Mouse (Mus musculus): ENCODE data around the gene Ttc23. TPM values are rescaled to one million over a fixed set of nuclear protein-coding genes. Genes with fewer than 3 reads are reported as not detected.

The Ttc23 gene
- polyA plus RNA-seq, 1 experiment from 2014 or later: 41.7 TPM

DNA sequence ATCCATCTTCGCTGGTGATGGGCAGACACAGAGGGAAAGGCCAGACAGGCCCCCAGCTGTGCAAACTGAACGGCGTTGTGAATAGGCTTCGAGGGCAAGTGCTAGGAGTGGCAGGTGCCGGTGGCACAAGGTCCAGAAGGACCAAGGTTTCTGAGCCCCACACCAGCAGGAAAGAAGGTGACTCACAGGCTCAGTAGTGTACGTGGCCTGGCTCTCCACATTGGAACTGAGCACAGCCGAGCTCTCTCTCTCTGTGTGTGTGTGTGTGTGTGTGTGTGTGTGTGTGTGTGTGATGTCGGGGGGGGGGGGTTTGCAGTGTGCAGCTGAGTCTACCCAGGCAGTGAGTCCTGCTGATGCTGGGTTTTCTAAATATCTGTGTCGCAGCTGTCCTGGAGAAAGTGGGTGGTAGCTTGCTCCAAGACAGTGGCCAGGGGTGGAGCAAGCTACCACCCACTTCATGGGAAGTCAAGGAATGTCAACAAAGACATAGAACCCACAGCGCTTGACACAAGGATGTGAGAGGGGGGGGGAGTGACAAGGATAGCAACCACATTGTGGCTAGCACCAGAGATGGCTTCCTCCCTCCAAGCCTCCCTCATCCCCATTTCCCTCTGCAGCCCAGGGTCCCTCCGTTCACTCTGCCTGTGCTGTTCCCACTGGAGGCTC is 69.1 kb downstream of the Ttc23 start:
- ATAC-seq (ENCODE audit: low FRiP score, low TSS enrichment): no peak
- no peak overlapping the region for H3K9ac ChIP-seq (ENCODE audit: low read depth, low read length)
- no peak overlapping the region for H3K4me3 ChIP-seq (ENCODE audit: low read length)
- H3K36me3 ChIP-seq (ENCODE audit: control insufficient read depth, insufficient read depth, low read length): peaks cover 24% of the 10 kb centered on the region
- 83% methylated on average over 11 of the region's 11 CpGs for WGBS
- no peaks in the 10 kb centered on the region for H3K9me3 ChIP-seq (ENCODE audit: control insufficient read depth, low read length)
- no peaks in the 10 kb centered on the region for H3K27me3 ChIP-seq (ENCODE audit: control insufficient read depth, insufficient read depth, low read length)
- H3K27ac ChIP-seq (ENCODE audit: low read depth, low read length): no peak overlapping the region
- H3K4me2 ChIP-seq (replicated peaks; ENCODE audit: low read depth, low read length): no peak overlapping the region
- no peaks in the 10 kb centered on the region for H3K4me1 ChIP-seq (ENCODE audit: control insufficient read depth, insufficient read depth, low read length)

- Histone ChIP-seq H3K4me2 (replicated peaks; ENCODE audit: low read depth, low read length) (no peak overlapping the region), H3K4me3 (ENCODE audit: low read length) (no peak overlapping the region), H3K9me3 (ENCODE audit: control insufficient read depth, low read length) (no peaks in the 10 kb centered on the region), H3K9ac (ENCODE audit: low read depth, low read length) (no peak overlapping the region), H3K27ac (ENCODE audit: low read depth, low read length) (no peak overlapping the region), H3K36me3 (ENCODE audit: control insufficient read depth, insufficient read depth, low read length) (peaks cover 20% of the 10 kb centered on the region), H3K4me1 (ENCODE audit: control insufficient read depth, insufficient read depth, low read length) (no peaks in the 10 kb centered on the region), H3K27me3 (ENCODE audit: control insufficient read depth, insufficient read depth, low read length) (no peaks in the 10 kb centered on the region)
- WGBS: 81% methylated on average over 10 of the region's 10 CpGs
- ATAC-seq (ENCODE audit: low FRiP score, low TSS enrichment): no peak
Measured at GRCm38 (mm10) chr7:67716925-67717324, 69.7 kb downstream of the Ttc23 start.

DNA sequence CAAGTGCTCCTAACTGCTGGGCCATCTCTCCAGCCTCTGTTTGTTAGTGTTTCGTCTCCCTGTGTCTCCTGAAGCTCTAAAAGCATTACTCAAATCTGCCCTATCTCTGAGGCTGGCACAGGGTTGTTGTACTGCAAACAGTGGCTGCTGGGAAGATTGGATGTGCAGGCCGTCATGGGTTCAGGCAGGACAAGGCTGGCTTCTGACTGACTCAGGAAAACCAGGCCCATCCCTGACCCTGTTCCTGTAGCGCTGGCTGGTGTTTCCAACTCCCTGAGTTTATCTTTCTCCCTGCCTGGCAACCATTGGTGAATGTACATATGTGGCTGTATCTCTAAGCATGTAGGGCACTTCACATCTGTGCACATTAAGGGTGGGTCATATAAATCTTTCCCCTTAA is 70.3 kb downstream of the Ttc23 start:
- no peaks in the 10 kb centered on the region for H3K4me1 ChIP-seq (ENCODE audit: control insufficient read depth, insufficient read depth, low read length)
- WGBS: 96% methylated on average over 3 of the region's 3 CpGs
- H3K36me3 ChIP-seq (ENCODE audit: control insufficient read depth, insufficient read depth, low read length): peaks cover 17% of the 10 kb centered on the region

DNA sequence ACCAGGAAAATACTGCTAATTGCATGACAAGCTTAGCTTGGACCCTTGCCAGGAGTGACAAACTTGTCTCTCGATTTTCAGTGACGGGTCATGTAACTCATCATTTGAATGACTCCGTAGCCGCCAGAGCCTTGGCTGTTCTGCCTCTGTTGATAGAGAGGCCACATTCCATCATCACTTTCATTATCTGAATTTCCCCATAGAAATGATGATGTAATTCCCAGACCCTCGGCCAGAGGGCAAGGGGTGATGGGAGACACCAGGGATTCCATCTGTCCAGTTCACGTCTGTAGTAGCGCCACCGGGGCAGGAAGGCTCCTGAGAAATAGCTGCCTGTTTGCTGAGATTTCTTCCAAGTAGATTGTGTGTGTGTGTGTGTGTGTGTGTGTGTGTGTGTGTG is 71.6 kb downstream of the Ttc23 start:
- no peak overlapping the region for H3K4me2 ChIP-seq (replicated peaks; ENCODE audit: low read depth, low read length)
- no peaks in the 10 kb centered on the region for H3K4me1 ChIP-seq (ENCODE audit: control insufficient read depth, insufficient read depth, low read length)
- ATAC-seq (ENCODE audit: low FRiP score, low TSS enrichment): no peak
- 73% methylated on average over 8 of the region's 8 CpGs for whole genome bisulfite sequencing
- H3K9me3 ChIP-seq (ENCODE audit: control insufficient read depth, low read length): no peaks in the 10 kb centered on the region
- no peak overlapping the region for H3K4me3 ChIP-seq (ENCODE audit: low read length)
- no peak overlapping the region for H3K9ac ChIP-seq (ENCODE audit: low read depth, low read length)
- H3K27ac ChIP-seq (ENCODE audit: low read depth, low read length): no peak overlapping the region
- peaks cover 11% of the 10 kb centered on the region; the same call in 1 of the 2 replicates for H3K36me3 ChIP-seq (ENCODE audit: control insufficient read depth, insufficient read depth, low read length)
- H3K27me3 ChIP-seq (ENCODE audit: control insufficient read depth, insufficient read depth, low read length): no peaks in the 10 kb centered on the region

More for the DNA sequence above, 70.3 kb downstream of the Ttc23 start:
- Histone ChIP-seq H3K9ac (ENCODE audit: low read depth, low read length) (no peak overlapping the region), H3K4me2 (replicated peaks; ENCODE audit: low read depth, low read length) (no peak overlapping the region), H3K4me3 (ENCODE audit: low read length) (no peak overlapping the region), H3K27me3 (ENCODE audit: control insufficient read depth, insufficient read depth, low read length) (no peaks in the 10 kb centered on the region), H3K9me3 (ENCODE audit: control insufficient read depth, low read length) (no peaks in the 10 kb centered on the region), H3K27ac (ENCODE audit: low read depth, low read length) (no peak overlapping the region)
- ATAC-seq (ENCODE audit: low FRiP score, low TSS enrichment): no peak

- no peak overlapping the region for H3K9ac ChIP-seq (ENCODE audit: low read depth, low read length)
- H3K27ac ChIP-seq (ENCODE audit: low read depth, low read length): no peak overlapping the region
- WGBS: 51% methylated on average over 2 of the region's 2 CpGs
- no peak for ATAC-seq (ENCODE audit: low FRiP score, low TSS enrichment)
- H3K4me3 ChIP-seq (ENCODE audit: low read length): no peak overlapping the region
- no peaks in the 10 kb centered on the region for H3K9me3 ChIP-seq (ENCODE audit: control insufficient read depth, low read length)
- peaks cover 24% of the 10 kb centered on the region for H3K36me3 ChIP-seq (ENCODE audit: control insufficient read depth, insufficient read depth, low read length)
- H3K4me2 ChIP-seq (replicated peaks; ENCODE audit: low read depth, low read length): no peak overlapping the region
- no peaks in the 10 kb centered on the region for H3K4me1 ChIP-seq (ENCODE audit: control insufficient read depth, insufficient read depth, low read length)
- no peaks in the 10 kb centered on the region for H3K27me3 ChIP-seq (ENCODE audit: control insufficient read depth, insufficient read depth, low read length)
Measured at GRCm38 (mm10) chr7:67722163-67722562, 75.0 kb downstream of the Ttc23 start.

GRCm38 (mm10) chr7:67724536-67724935 is 77.3 kb downstream of the Ttc23 start:
- WGBS: 59% methylated on average over 4 of the region's 4 CpGs
- Histone ChIP-seq H3K4me1 (ENCODE audit: control insufficient read depth, insufficient read depth, low read length) (0 out of 2 replicates have a peak, but pooled peaks cover 3% of the 10 kb centered on the region), H3K9ac (ENCODE audit: low read depth, low read length) (no peak overlapping the region), H3K9me3 (ENCODE audit: control insufficient read depth, low read length) (no peaks in the 10 kb centered on the region), H3K4me2 (replicated peaks; ENCODE audit: low read depth, low read length) (no peak overlapping the region), H3K27me3 (ENCODE audit: control insufficient read depth, insufficient read depth, low read length) (no peaks in the 10 kb centered on the region), H3K4me3 (ENCODE audit: low read length) (no peak overlapping the region), H3K36me3 (ENCODE audit: control insufficient read depth, insufficient read depth, low read length) (peaks cover 28% of the 10 kb centered on the region), H3K27ac (ENCODE audit: low read depth, low read length) (no peak overlapping the region)
- no peak for ATAC-seq (ENCODE audit: low FRiP score, low TSS enrichment)

DNA sequence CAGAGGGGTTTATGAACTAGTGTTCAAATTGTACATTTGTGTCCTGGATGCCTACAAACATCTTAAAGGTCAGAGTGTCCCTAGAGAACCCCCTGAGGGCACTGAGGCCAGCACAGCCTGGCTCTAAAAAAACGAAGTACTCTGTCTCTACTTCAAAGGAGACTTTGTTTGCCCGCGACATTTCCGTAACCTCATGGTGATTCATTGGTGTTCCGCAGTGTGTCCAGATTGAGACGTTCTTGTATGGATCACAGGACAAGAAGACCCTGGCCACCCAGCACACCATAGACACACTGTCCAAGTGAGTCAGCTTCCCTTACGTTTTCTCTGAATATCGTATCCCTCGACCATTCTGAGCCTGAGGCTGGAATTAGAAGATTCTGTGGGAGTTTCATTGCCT is 77.8 kb downstream of the Ttc23 start:
- H3K4me3 ChIP-seq (ENCODE audit: low read length): no peak overlapping the region
- H3K9ac ChIP-seq (ENCODE audit: low read depth, low read length): no peak overlapping the region
- H3K9me3 ChIP-seq (ENCODE audit: control insufficient read depth, low read length): no peaks in the 10 kb centered on the region
- peaks cover 6% of the 10 kb centered on the region; the same call in 1 of the 2 replicates for H3K4me1 ChIP-seq (ENCODE audit: control insufficient read depth, insufficient read depth, low read length)
- H3K27ac ChIP-seq (ENCODE audit: low read depth, low read length): no peak overlapping the region
- H3K4me2 ChIP-seq (replicated peaks; ENCODE audit: low read depth, low read length): no peak overlapping the region
- H3K36me3 ChIP-seq (ENCODE audit: control insufficient read depth, insufficient read depth, low read length): peaks cover 26% of the 10 kb centered on the region
- WGBS: 48% methylated on average over 9 of the region's 9 CpGs
- ATAC-seq (ENCODE audit: low FRiP score, low TSS enrichment): no peak
- no peaks in the 10 kb centered on the region for H3K27me3 ChIP-seq (ENCODE audit: control insufficient read depth, insufficient read depth, low read length)

- no peak overlapping the region for H3K27ac ChIP-seq (ENCODE audit: low read depth, low read length)
- no peak for ATAC-seq (ENCODE audit: low FRiP score, low TSS enrichment)
- H3K27me3 ChIP-seq (ENCODE audit: control insufficient read depth, insufficient read depth, low read length): no peaks in the 10 kb centered on the region
- no peaks in the 10 kb centered on the region for H3K9me3 ChIP-seq (ENCODE audit: control insufficient read depth, low read length)
- H3K4me1 ChIP-seq (ENCODE audit: control insufficient read depth, insufficient read depth, low read length): peaks cover 11% of the 10 kb centered on the region; the same call in 1 of the 2 replicates
- H3K4me3 ChIP-seq (ENCODE audit: low read length): no peak overlapping the region
- no peak overlapping the region for H3K4me2 ChIP-seq (replicated peaks; ENCODE audit: low read depth, low read length)
- H3K9ac ChIP-seq (ENCODE audit: low read depth, low read length): no peak overlapping the region
- peaks cover 23% of the 10 kb centered on the region for H3K36me3 ChIP-seq (ENCODE audit: control insufficient read depth, insufficient read depth, low read length)
- 94% methylated on average over 4 of the region's 4 CpGs for WGBS
Measured at GRCm38 (mm10) chr7:67728203-67728602, 81.0 kb downstream of the Ttc23 start.

DNA sequence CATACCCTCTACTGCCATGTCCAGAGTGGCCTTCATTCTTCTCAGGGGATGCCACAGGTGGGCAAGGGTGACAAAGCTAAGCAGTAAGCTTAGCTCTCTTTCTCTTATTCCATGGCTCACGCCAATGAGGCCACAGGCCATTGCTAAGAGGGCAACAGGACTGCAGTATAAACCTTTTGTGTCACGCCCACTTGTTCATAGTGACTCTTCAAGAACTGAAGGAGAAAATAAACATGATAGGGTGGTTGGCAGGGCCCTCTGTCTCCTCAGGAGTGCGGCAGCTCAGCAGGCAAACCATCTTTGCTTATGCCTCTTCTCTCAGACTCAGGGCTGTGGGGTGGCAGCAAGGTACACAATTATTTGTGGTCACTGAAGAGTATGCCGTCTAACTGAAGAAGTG is 81.6 kb downstream of the Ttc23 start:
- ATAC-seq (ENCODE audit: low FRiP score, low TSS enrichment): no peak
- Histone ChIP-seq H3K36me3 (ENCODE audit: control insufficient read depth, insufficient read depth, low read length) (peaks cover 23% of the 10 kb centered on the region), H3K4me2 (replicated peaks; ENCODE audit: low read depth, low read length) (no peak overlapping the region), H3K27me3 (ENCODE audit: control insufficient read depth, insufficient read depth, low read length) (no peaks in the 10 kb centered on the region), H3K9me3 (ENCODE audit: control insufficient read depth, low read length) (no peaks in the 10 kb centered on the region), H3K4me3 (ENCODE audit: low read length) (no peak overlapping the region), H3K4me1 (ENCODE audit: control insufficient read depth, insufficient read depth, low read length) (peaks cover 11% of the 10 kb centered on the region; the same call in 1 of the 2 replicates), H3K9ac (ENCODE audit: low read depth, low read length) (no peak overlapping the region), H3K27ac (ENCODE audit: low read depth, low read length) (no peak overlapping the region)
- 96% methylated on average over 4 of the region's 4 CpGs for WGBS

Data from kidney, embryonic 14.5 days (tissue).